Comparison of ENCODE assay signal across 21 mouse cellular contexts in genomic region chr6:101385490-101385889, GRCm38 (mm10). TPM values are rescaled to one million over a fixed set of nuclear protein-coding genes. Genes with fewer than 3 reads are reported as not detected.
DNase-seq lines count a peak whose midpoint lies in the region; ATAC-seq and TF ChIP-seq lines count a peak whose summit lies in the region.
"Had no signal": no experiment of that assay in that cellular context is flagged by ENCODE, and none has a peak within 500 bp of the region (broad histone marks: within the 10 kb centered on the region; RNA-seq: fewer than 3 reads in every experiment).

No protein-coding gene starts in this region.

- peak; percentile 83 for ATAC-seq in forebrain, embryonic 15.5 days (replicated peaks)
- no peak; the same call in 1 of the 2 replicates for ATAC-seq in forebrain, embryonic 12.5 days (ENCODE audit: low FRiP score)
- ATAC-seq: intestine, embryonic 15.5 days; lung, postnatal 0 days had no signal

- no peaks in the 10 kb centered on the region for H3K36me3 ChIP-seq in forebrain, embryonic 15.5 days
- H3K36me3 ChIP-seq in forebrain, embryonic 12.5 days (replicated peaks), result no peaks in the 10 kb centered on the region
- H3K36me3 ChIP-seq: embryonic facial prominence, embryonic 15.5 days; G1E; heart, embryonic 12.5 days; intestine, embryonic 15.5 days had no signal

- H3K4me3 ChIP-seq in forebrain, embryonic 15.5 days, result no peak overlapping the region
- H3K4me3 ChIP-seq in forebrain, embryonic 12.5 days (replicated peaks), result no peak overlapping the region
- no peak overlapping the region for H3K4me3 ChIP-seq in gastrocnemius, adult 2 months
- H3K4me3 ChIP-seq: embryonic facial prominence, embryonic 15.5 days; heart, embryonic 12.5 days; intestine, embryonic 15.5 days had no signal

- H3K9me3 ChIP-seq in forebrain, embryonic 15.5 days, result no peaks in the 10 kb centered on the region
- H3K9me3 ChIP-seq in forebrain, embryonic 12.5 days, result no peaks in the 10 kb centered on the region
- H3K9me3 ChIP-seq: embryonic facial prominence, embryonic 15.5 days; heart, embryonic 12.5 days; intestine, embryonic 15.5 days had no signal

- WGBS in forebrain, embryonic 15.5 days, result 44% methylated on average over 7 of the region's 7 CpGs
- WGBS in forebrain, embryonic 12.5 days, result 64% methylated on average over 7 of the region's 7 CpGs

- no peak for TF ChIP-seq POLR2A in brain, embryonic 14.5 days (IDR thresholded peaks at IDR 0.05; ENCODE audit: borderline replicate concordance, extremely low read depth, insufficient read depth, insufficient read length, poor library complexity, severe bottlenecking)

- H3K9ac ChIP-seq in forebrain, embryonic 15.5 days (replicated peaks), result no peak overlapping the region
- no peak overlapping the region for H3K9ac ChIP-seq in forebrain, embryonic 12.5 days
- H3K9ac ChIP-seq: embryonic facial prominence, embryonic 15.5 days; heart, embryonic 12.5 days; intestine, embryonic 15.5 days had no signal

- H3K4me1 ChIP-seq in forebrain, embryonic 15.5 days, result 0 out of 2 replicates have a peak, but pooled peaks cover 4% of the 10 kb centered on the region
- H3K4me1 ChIP-seq in forebrain, embryonic 12.5 days, result no peaks in the 10 kb centered on the region
- H3K4me1 ChIP-seq: embryonic facial prominence, embryonic 15.5 days; intestine, embryonic 15.5 days had no signal

- no peak overlapping the region for H3K27ac ChIP-seq in forebrain, embryonic 15.5 days (replicated peaks)
- no peak overlapping the region for H3K27ac ChIP-seq in forebrain, embryonic 12.5 days
- no peak overlapping the region for H3K27ac ChIP-seq in gastrocnemius, adult 2 months
- H3K27ac ChIP-seq: embryonic facial prominence, embryonic 15.5 days; intestine, embryonic 15.5 days had no signal

- DNase-seq in left cerebral cortex, postnatal 4 days, result peak; percentile 51
- no peak for DNase-seq in left cerebral cortex, adult 9 months (ENCODE audit: low spot score in 2 of 2)
- peak; percentile 67 for DNase-seq in brain, embryonic 14.5 days (ENCODE audit: low read depth)
- peak; percentile 11 for DNase-seq in neural tube, embryonic 10.5 days (ENCODE audit: extremely low spot score, low spot score)
- no peak for DNase-seq in embryo, embryonic 9.5 days (ENCODE audit: extremely low spot score)
- no peak for DNase-seq in gastrocnemius, adult 2 months
- DNase-seq: adrenal gland, postnatal 14 days; cerebellum, adult 11 months; cerebellum, postnatal 14 days; layer of hippocampus, postnatal 36 days; liver; right cerebral cortex, postnatal 4 days; thymus, adult 2 months had no signal

- intact Hi-C loops in left cerebral cortex, postnatal 4 days (cut with DNase I), result no loop called here
- intact Hi-C loops in gastrocnemius, adult 2 months (cut with DNase I), result no loop called here

- no peak for TF ChIP-seq CTCF in brain, embryonic 14.5 days (IDR thresholded peaks at IDR 0.05; ENCODE audit: borderline replicate concordance, extremely low read depth, insufficient read depth, insufficient read length)
- no peak for TF ChIP-seq CTCF in gastrocnemius, adult 2 months (IDR thresholded peaks at IDR 0.05)

- no peaks in the 10 kb centered on the region for H3K27me3 ChIP-seq in forebrain, embryonic 15.5 days
- H3K27me3 ChIP-seq in forebrain, embryonic 12.5 days, result peaks cover 19% of the 10 kb centered on the region
- H3K27me3 ChIP-seq: embryonic facial prominence, embryonic 15.5 days; heart, embryonic 12.5 days; intestine, embryonic 15.5 days had no signal

- H3K4me2 ChIP-seq in forebrain, embryonic 15.5 days (replicated peaks), result no peak overlapping the region
- no peak overlapping the region for H3K4me2 ChIP-seq in forebrain, embryonic 12.5 days
- H3K4me2 ChIP-seq: embryonic facial prominence, embryonic 15.5 days; heart, embryonic 12.5 days; intestine, embryonic 15.5 days had no signal

RNA-seq across cellular contexts. Expression of gene Pdzrn3, which starts 7.8 kb away (rescaled TPM):
- polyA plus RNA-seq in forebrain, embryonic 15.5 days (2015; fragmentation: Nextera tagmentation; extraction: Ambion mirVana), result 21.9 and 24.0 TPM in 2 replicates
- 7.7 and 8.8 TPM in 2 replicates for polyA plus RNA-seq in forebrain, embryonic 12.5 days (2016; fragmentation: Nextera tagmentation; extraction: Ambion mirVana)
- 10 to 100 TPM; 42.6 to 47.1 TPM for total RNA-seq in left cerebral cortex, postnatal 4 days (2021)
- polyA plus RNA-seq in brain, embryonic 14.5 days (2012; rRNA removed), result 27.6 and 40.4 TPM in 2 replicates
- total RNA-seq in gastrocnemius, adult 2 months (2021), result 100 to 1,000 TPM in 1 of 2 experiments, 10 to 100 TPM in 1; 96.6 to 104 TPM
- total RNA-seq: granulocyte monocyte progenitor cell, adult 5-6 weeks had no signal
- polyA plus RNA-seq: G1E had no signal

Comparison
In these comparisons a context has a peak if more than half of its experiments do, and no peak if none do; other contexts are left out.
1. DNase-seq: peak in left cerebral cortex, postnatal 4 days (single experiment), brain, embryonic 14.5 days (single experiment) and neural tube, embryonic 10.5 days (single experiment); none in left cerebral cortex, adult 9 months (0 of 2), embryo, embryonic 9.5 days (single experiment) and gastrocnemius, adult 2 months (single experiment).